Mouse (Mus musculus): ENCODE measurements at regions not wholly inside any gene's neighbourhood (a gene's known extent, or its start where the extent isn't known, plus 50 kb on each side); places are given as distances from the start of the nearest gene placed in this dataset.

DNA sequence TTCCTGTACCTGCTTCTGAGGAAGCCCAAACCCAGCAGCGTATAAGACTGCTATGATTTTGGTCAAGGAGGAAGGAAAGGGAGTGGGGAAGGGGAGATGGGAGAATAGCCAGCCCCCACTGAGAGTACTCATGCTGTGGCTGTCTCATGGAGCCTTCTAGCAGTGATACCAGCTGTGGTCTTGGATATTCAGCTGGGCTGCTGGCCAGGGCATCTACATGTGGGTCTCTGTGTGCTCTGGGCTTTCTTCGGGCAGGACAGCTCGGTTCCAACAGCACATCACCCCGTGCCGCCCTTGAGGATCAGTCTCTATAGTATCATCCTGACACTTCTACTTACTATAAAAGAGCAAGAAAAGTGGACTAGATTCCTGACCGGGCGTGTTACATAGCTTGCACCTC is 90.6 kb upstream of the Dapk1 start:
- TF ChIP-seq POLR2A (IDR thresholded peaks at IDR 0.05; ENCODE audit: extremely low read depth, insufficient read depth, low read length) (no peak), CTCF (IDR thresholded peaks at IDR 0.05; ENCODE audit: low read depth, low read length) (no peak)

All from liver, adult 2 months (tissue).